Mouse (Mus musculus): ENCODE results near the gene Gm3250. TPM values are rescaled to one million over a fixed set of nuclear protein-coding genes. Genes with fewer than 3 reads are reported as not detected.
"Not testable (repeated sequence)": the region's sequence is repeated elsewhere in the genome, so short reads cannot be mapped to it uniquely, and the experiment has no call there.

Gm3250 gene
- total RNA-seq, 2 experiments from 2014 or later = not detected

DNA sequence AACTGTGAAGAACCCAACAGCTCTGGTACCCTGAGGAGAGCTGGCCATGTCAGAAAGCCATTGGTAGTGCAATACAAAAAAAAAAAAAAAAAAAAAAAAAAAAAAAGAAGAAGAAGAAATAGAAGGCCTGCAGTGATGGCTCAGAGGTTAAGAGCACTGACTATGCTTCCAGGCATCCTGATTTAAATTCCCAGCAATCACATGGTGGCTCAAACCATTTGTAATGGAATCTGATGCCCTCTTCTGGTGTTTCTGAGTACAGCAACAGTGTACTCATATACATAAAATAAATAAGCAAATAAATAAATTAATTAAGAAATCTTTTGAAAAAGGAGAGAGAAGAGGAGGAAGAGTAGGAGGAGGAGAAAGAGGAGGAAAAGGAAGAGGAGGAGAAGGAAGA is 28.9 kb downstream of the Gm3250 start:
- no peak for DNase-seq (ENCODE audit: low spot score in 2 of 2)
- intact Hi-C loops (cut with DNase I) = no loop called here

DNA sequence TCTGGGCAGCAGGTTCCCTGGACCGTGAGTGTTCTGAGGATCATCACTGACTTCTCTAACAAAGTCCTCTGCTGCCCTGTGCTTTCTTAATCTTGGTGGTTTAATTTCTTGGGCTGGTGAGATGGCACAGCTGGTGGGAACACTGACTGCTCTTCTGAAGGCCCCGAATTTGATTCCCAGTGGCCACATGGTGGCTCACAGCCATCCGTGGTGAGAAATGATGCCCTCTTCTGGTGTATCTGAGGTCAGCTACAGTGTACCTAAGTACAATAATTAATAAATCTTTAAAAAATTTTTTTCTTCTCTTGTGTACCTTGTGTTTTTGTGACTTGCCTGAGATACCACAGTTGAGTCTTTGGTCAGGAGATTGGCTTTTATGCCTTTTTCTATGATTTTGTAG is 30.0 kb downstream of the Gm3250 start:
- DNase-seq (ENCODE audit: low spot score in 2 of 2); intact Hi-C loops (cut with DNase I): not testable (repeated sequence)

- DNase-seq (ENCODE audit: low spot score in 2 of 2); intact Hi-C loops (cut with DNase I): not testable (repeated sequence)
These were observed 31.1 kb downstream of the Gm3250 start, which contains the start of gene Gm9736 for GRCm38 (mm10) chr10:77751254-77751653. Gene Gm9736, minus strand, starts transcription at chr10:77751354.

- DNase-seq (ENCODE audit: low spot score in 2 of 2); intact Hi-C loops (cut with DNase I): not testable (repeated sequence)
These were observed 31.7 kb downstream of the Gm3250 start for GRCm38 (mm10) chr10:77750686-77751085.

- DNase-seq (ENCODE audit: low spot score in 2 of 2); intact Hi-C loops (cut with DNase I): not testable (repeated sequence)
These were observed 40.2 kb downstream of the Gm3250 start, which contains the start of gene Gm18596 for GRCm38 (mm10) chr10:77741924-77742688. Gene Gm18596, minus strand, starts transcription at chr10:77742638.

- intact Hi-C loops (cut with DNase I) = no loop called here
- DNase-seq (ENCODE audit: low spot score in 2 of 2) = no peak
These were observed 43.4 kb downstream of the Gm3250 start for GRCm38 (mm10) chr10:77738929-77739328.

DNA sequence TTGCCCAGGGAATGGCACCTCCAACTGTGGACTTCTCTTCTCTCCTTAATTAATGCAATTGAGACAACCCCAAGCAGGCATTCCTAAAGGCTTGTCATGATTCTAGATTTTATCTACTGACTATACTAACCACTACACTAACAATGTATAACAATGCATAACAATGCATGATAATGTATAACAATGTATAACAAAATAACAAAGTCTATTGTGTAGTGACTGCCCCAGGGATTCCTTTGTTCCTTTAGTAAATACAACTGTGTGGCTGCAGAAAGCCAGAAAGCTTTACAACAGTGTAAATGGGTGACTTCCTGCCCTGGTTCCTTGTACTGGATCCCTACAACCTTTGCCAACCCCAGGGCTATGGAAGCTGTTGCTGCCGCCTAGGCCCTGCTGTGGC is 46.4 kb downstream of the Gm3250 start:
- no peak for DNase-seq (ENCODE audit: low spot score in 2 of 2)
- intact Hi-C loops (cut with DNase I) = no loop called here

Other genes starting within 250 kb of the Gm3250 start
- 10 to 100 TPM; 71.0 to 87.6 TPM for gene Pttg1ip, start 200.8 kb downstream of the Gm3250 start, total RNA-seq (2021)
- gene Sumo3, start 176.4 kb downstream of the Gm3250 start, total RNA-seq (2021) = 100 to 1,000 TPM; 133 to 140 TPM
- gene Gm49325, start 176.3 kb downstream of the Gm3250 start, total RNA-seq (2021) = 10 to 100 TPM; 14.2 to 16.3 TPM
- gene Ube2g2, start 160.3 kb downstream of the Gm3250 start, total RNA-seq (2021) = 10 to 100 TPM; 43.7 to 51.3 TPM
- gene Tspear, start 96.0 kb downstream of the Gm3250 start, total RNA-seq (2021) = under 1 TPM in 1 of 2 experiments, not detected in 1; 0.14 TPM
- not detected for gene Gm19402, start 91.8 kb downstream of the Gm3250 start, total RNA-seq (2021)
- not detected for gene Gm9508, start 85.3 kb downstream of the Gm3250 start, total RNA-seq (2021)
- gene Gm10272, start 75.9 kb downstream of the Gm3250 start, total RNA-seq (2021) = not detected
- not detected for gene Gm10024, start 71.1 kb downstream of the Gm3250 start, total RNA-seq (2021)
- not detected for gene Gm10142, start 66.7 kb downstream of the Gm3250 start, total RNA-seq (2021)
- not detected for gene Krtap12-1, start 61.9 kb downstream of the Gm3250 start, total RNA-seq (2021)
- gene Gm10100, start 56.1 kb downstream of the Gm3250 start, total RNA-seq (2021) = not detected
- gene Gm18596, start 39.9 kb downstream of the Gm3250 start, total RNA-seq (2021) = not detected
- gene Gm9736, start 31.2 kb downstream of the Gm3250 start, total RNA-seq (2021) = not detected
- gene Gm3233, start 22.9 kb downstream of the Gm3250 start, total RNA-seq (2021) = not detected
- not detected for gene Gm3238, start 11.2 kb downstream of the Gm3250 start, total RNA-seq (2021)
- gene Gm7138, start 5.6 kb downstream of the Gm3250 start, total RNA-seq (2021) = not detected
- not detected for gene Gm7137, start 5.7 kb upstream of the Gm3250 start, total RNA-seq (2021)
- not detected for gene Gm9639, start 12.5 kb upstream of the Gm3250 start, total RNA-seq (2021)
- not detected for gene Gm19668, start 16.6 kb upstream of the Gm3250 start, total RNA-seq (2021)
- gene Gm9507, start 29.3 kb upstream of the Gm3250 start, total RNA-seq (2021) = not detected
- gene Gm2696, start 32.1 kb upstream of the Gm3250 start, total RNA-seq (2021) = not detected
- gene Krtap10-4, start 44.6 kb upstream of the Gm3250 start, total RNA-seq (2021) = not detected
- gene Krtap10-10, start 53.4 kb upstream of the Gm3250 start, total RNA-seq (2021) = not detected
- gene Gm36176, start 64.3 kb upstream of the Gm3250 start, total RNA-seq (2021) = not detected
- gene Gm10318, start 70.3 kb upstream of the Gm3250 start, total RNA-seq (2021) = not detected
- not detected for gene Gm3285, start 79.4 kb upstream of the Gm3250 start, total RNA-seq (2021)
- gene Lrrc3, start 120.0 kb upstream of the Gm3250 start, total RNA-seq (2021) = 10 to 100 TPM; 13.2 to 13.6 TPM
- 10 to 100 TPM; 32.3 to 44.9 TPM for gene Trpm2, start 188.0 kb upstream of the Gm3250 start, total RNA-seq (2021)
- 10 to 100 TPM; 30.3 to 34.7 TPM for gene 1810043G02Rik, start 196.0 kb upstream of the Gm3250 start, total RNA-seq (2021)
- 100 to 1,000 TPM; 145 to 149 TPM for gene Pfkl, start 227.5 kb upstream of the Gm3250 start, total RNA-seq (2021)